Comparison of ENCODE assay signal across 8 mouse cellular contexts in genomic region chr11:51650261-51650660, GRCm38 (mm10). TPM values are rescaled to one million over a fixed set of nuclear protein-coding genes. Genes with fewer than 3 reads are reported as not detected.
DNase-seq lines count a peak whose midpoint lies in the region; ATAC-seq and TF ChIP-seq lines count a peak whose summit lies in the region.

No protein-coding gene starts in this region.

- 0 out of 2 replicates have a peak, but pooled peaks cover 3% of the 10 kb centered on the region for H3K4me1 ChIP-seq in cerebellum, adult 2 months (ENCODE audit: control insufficient read depth, insufficient read depth, low read length)
- H3K4me1 ChIP-seq in hindbrain, embryonic 16.5 days (ENCODE audit: control insufficient read depth, insufficient read depth, low read depth, low read length) = peaks cover 23% of the 10 kb centered on the region

- H3K27me3 ChIP-seq in cerebellum, adult 2 months (ENCODE audit: control insufficient read depth, insufficient read depth, low read length) = no peaks in the 10 kb centered on the region
- no peaks in the 10 kb centered on the region for H3K27me3 ChIP-seq in hindbrain, embryonic 16.5 days (replicated peaks; ENCODE audit: control insufficient read depth, insufficient read depth, low read length)

- 1% methylated on average over 30 of the region's 30 CpGs for WGBS in cerebellum, adult 2 months
- under 1% methylated on average over 25 of the region's 30 CpGs for WGBS in hindbrain, embryonic 16.5 days

- peak; percentile 2; the same call in 1 of the 2 replicates for ATAC-seq in hindbrain, embryonic 16.5 days
- peak; percentile 18; the same call in 1 of the 2 replicates for ATAC-seq in megakaryocyte-erythroid progenitor cell, adult 5-6 weeks (replicated peaks; ENCODE audit: low FRiP score, low TSS enrichment, poor library complexity, severe bottlenecking)

- TF ChIP-seq POLR2A in cerebellum, adult 2 months (IDR thresholded peaks at IDR 0.05; ENCODE audit: borderline replicate concordance, insufficient read depth, low read length) = no peak

- H3K4me2 ChIP-seq in hindbrain, embryonic 16.5 days (ENCODE audit: low read length) = peak overlapping the region; percentile 93

- H3K27ac ChIP-seq in cerebellum, adult 2 months (ENCODE audit: insufficient read depth, low read length) = no peak overlapping the region
- peak overlapping the region; percentile 65 for H3K27ac ChIP-seq in hindbrain, embryonic 16.5 days (ENCODE audit: low read depth, low read length)

- 0 out of 2 replicates have a peak, but pooled peaks cover 3% of the 10 kb centered on the region for H3K36me3 ChIP-seq in hindbrain, embryonic 16.5 days (ENCODE audit: control insufficient read depth, insufficient read depth, low read length)

- peak overlapping the region; percentile 85 for H3K9ac ChIP-seq in hindbrain, embryonic 16.5 days (ENCODE audit: low read depth, low read length)

- TF ChIP-seq CTCF in cerebellum, adult 2 months (IDR thresholded peaks at IDR 0.05; ENCODE audit: borderline replicate concordance, insufficient read depth, low read depth, low read length) = no peak

- no peak for DNase-seq in cerebellum, adult 2 months
- DNase-seq in cerebellum, postnatal 4 days (ENCODE audit: low spot score in 2 of 2) = no peak
- peak; percentile 43 for DNase-seq in ovary, postnatal 36 days (ENCODE audit: low spot score)
- DNase-seq in ovary, postnatal 10 days (ENCODE audit: low spot score) = no peak
- DNase-seq in adrenal gland, postnatal 10 days = no peak
- no peak for DNase-seq in adrenal gland, postnatal 25 days

- H3K4me3 ChIP-seq in cerebellum, adult 2 months (replicated peaks; ENCODE audit: insufficient read depth, low read depth, low read length) = peak overlapping the region; percentile 51
- peak overlapping the region; percentile 75 for H3K4me3 ChIP-seq in hindbrain, embryonic 16.5 days (ENCODE audit: low read length)

- no peaks in the 10 kb centered on the region for H3K9me3 ChIP-seq in hindbrain, embryonic 16.5 days (ENCODE audit: control insufficient read depth, low read length)

RNA-seq across cellular contexts. Expression of gene N4bp3, which starts 0.4 kb away (rescaled TPM):
- polyA plus RNA-seq in cerebellum, adult 2 months (2012; rRNA removed) = 15.3 and 16.7 TPM in 2 replicates
- 31.1 and 34.1 TPM in 2 replicates for polyA plus RNA-seq in hindbrain, embryonic 16.5 days (2015; fragmentation: Nextera tagmentation; extraction: Ambion mirVana)
- not detected in 2 replicates for total RNA-seq in megakaryocyte-erythroid progenitor cell, adult 5-6 weeks (2014; fragmentation: Nextera tagmentation)
- total RNA-seq in megakaryocyte-erythroid progenitor cell, adult 5-6 weeks (2017) = 0.89 and 1.1 TPM in 2 replicates
- 10 to 100 TPM; 16.2 to 26.3 TPM for total RNA-seq in adrenal gland, postnatal 10 days (2021)
- total RNA-seq in adrenal gland, postnatal 25 days (2021) = 11.1 and 13.7 TPM in 2 replicates

RNA-seq across cellular contexts. Expression of gene D930048N14Rik, which starts 0.5 kb away (rescaled TPM):
- 3.8 and 4.1 TPM in 2 replicates for polyA plus RNA-seq in cerebellum, adult 2 months (2012; rRNA removed)
- 1.4 and 1.8 TPM in 2 replicates for polyA plus RNA-seq in hindbrain, embryonic 16.5 days (2015; fragmentation: Nextera tagmentation; extraction: Ambion mirVana)
- not detected in 2 replicates for total RNA-seq in megakaryocyte-erythroid progenitor cell, adult 5-6 weeks (2014; fragmentation: Nextera tagmentation)
- total RNA-seq in megakaryocyte-erythroid progenitor cell, adult 5-6 weeks (2017) = not detected in 2 replicates
- 1 to 10 TPM; 1.1 to 3.5 TPM for total RNA-seq in adrenal gland, postnatal 10 days (2021)
- total RNA-seq in adrenal gland, postnatal 25 days (2021) = 3.5 and 4.0 TPM in 2 replicates

RNA-seq across cellular contexts. Expression of gene Rmnd5b, which starts 14.6 kb away (rescaled TPM):
- 62.3 and 72.9 TPM in 2 replicates for polyA plus RNA-seq in cerebellum, adult 2 months (2012; rRNA removed)
- 79.8 and 82.2 TPM in 2 replicates for polyA plus RNA-seq in hindbrain, embryonic 16.5 days (2015; fragmentation: Nextera tagmentation; extraction: Ambion mirVana)
- total RNA-seq in megakaryocyte-erythroid progenitor cell, adult 5-6 weeks (2014; fragmentation: Nextera tagmentation) = 37.0 TPM in 2 replicates
- total RNA-seq in megakaryocyte-erythroid progenitor cell, adult 5-6 weeks (2017) = 9.5 and 17.6 TPM in 2 replicates
- 10 to 100 TPM; 33.2 to 34.6 TPM for total RNA-seq in adrenal gland, postnatal 10 days (2021)
- 54.7 and 55.8 TPM in 2 replicates for total RNA-seq in adrenal gland, postnatal 25 days (2021)

RNA-seq across cellular contexts. Expression of gene Nhp2, which starts 30.7 kb away (rescaled TPM):
- 45.2 and 48.4 TPM in 2 replicates for polyA plus RNA-seq in cerebellum, adult 2 months (2012; rRNA removed)
- polyA plus RNA-seq in hindbrain, embryonic 16.5 days (2015; fragmentation: Nextera tagmentation; extraction: Ambion mirVana) = 98.4 and 103 TPM in 2 replicates
- total RNA-seq in megakaryocyte-erythroid progenitor cell, adult 5-6 weeks (2014; fragmentation: Nextera tagmentation) = 285 and 292 TPM in 2 replicates
- total RNA-seq in megakaryocyte-erythroid progenitor cell, adult 5-6 weeks (2017) = 141 and 176 TPM in 2 replicates
- 10 to 100 TPM; 64.2 to 67.9 TPM for total RNA-seq in adrenal gland, postnatal 10 days (2021)
- total RNA-seq in adrenal gland, postnatal 25 days (2021) = 68.0 and 76.9 TPM in 2 replicates

RNA-seq across cellular contexts. Expression of gene 0610009B22Rik, which starts 38.4 kb away (rescaled TPM):
- polyA plus RNA-seq in cerebellum, adult 2 months (2012; rRNA removed) = 47.9 and 48.7 TPM in 2 replicates
- polyA plus RNA-seq in hindbrain, embryonic 16.5 days (2015; fragmentation: Nextera tagmentation; extraction: Ambion mirVana) = 90.0 and 106 TPM in 2 replicates
- total RNA-seq in megakaryocyte-erythroid progenitor cell, adult 5-6 weeks (2014; fragmentation: Nextera tagmentation) = 26.9 and 27.6 TPM in 2 replicates
- total RNA-seq in megakaryocyte-erythroid progenitor cell, adult 5-6 weeks (2017) = 11.5 and 13.8 TPM in 2 replicates
- total RNA-seq in adrenal gland, postnatal 10 days (2021) = 10 to 100 TPM; 46.9 to 48.8 TPM
- total RNA-seq in adrenal gland, postnatal 25 days (2021) = 55.1 and 58.2 TPM in 2 replicates
